Comparison of ENCODE assay signal across 12 mouse cellular contexts in genomic region chr4:43575356-43575755, GRCm38 (mm10). TPM values are rescaled to one million over a fixed set of nuclear protein-coding genes. Genes with fewer than 3 reads are reported as not detected.
A peak's percentile ranks its signal among the peaks of the same experiment; 100 is the strongest.
DNase-seq lines count a peak whose midpoint lies in the region; ATAC-seq and TF ChIP-seq lines count a peak whose summit lies in the region.
"Had no signal": no experiment of that assay in that cellular context is flagged by ENCODE, and none has a peak within 500 bp of the region (broad histone marks: within the 10 kb centered on the region; RNA-seq: fewer than 3 reads in every experiment).

No protein-coding gene starts in this region.

- TF ChIP-seq POLR2A in cortical plate, adult 2 months (IDR thresholded peaks at IDR 0.05; ENCODE audit: extremely low read depth, insufficient read depth, low read length), result no peak

- peak; percentile 69 for DNase-seq in ZHBTc4 (ENCODE audit: low read depth, low spot score)
- no peak for DNase-seq in hindbrain, embryonic 11.5 days (ENCODE audit: low spot score)
- DNase-seq in adrenal gland, adult 18-20 months (ENCODE audit: low spot score in 2 of 2), result no peak
- no peak for DNase-seq in lung, adult 18-20 months
- DNase-seq: embryo, embryonic 11 days; layer of hippocampus, postnatal 36 days; right cerebral cortex, adult 18-20 months had no signal

- no peaks in the 10 kb centered on the region for H3K27me3 ChIP-seq in hindbrain, embryonic 11.5 days (ENCODE audit: control insufficient read depth, insufficient read depth, low read length)
- no peaks in the 10 kb centered on the region for H3K27me3 ChIP-seq in midbrain, embryonic 12.5 days
- H3K27me3 ChIP-seq: kidney, embryonic 15.5 days had no signal

- H3K4me2 ChIP-seq in hindbrain, embryonic 11.5 days (replicated peaks; ENCODE audit: low read depth, low read length), result peak overlapping the region; percentile 12; the same call in 1 of the 2 replicates
- peak overlapping the region; percentile 96 for H3K4me2 ChIP-seq in midbrain, embryonic 12.5 days (replicated peaks)

- ATAC-seq in hindbrain, embryonic 11.5 days (ENCODE audit: low FRiP score), result no peak
- ATAC-seq in midbrain, embryonic 12.5 days (ENCODE audit: low FRiP score, low read depth), result no peak
- no peak for ATAC-seq in erythroid progenitor cell, adult 5-6 weeks (replicated peaks; ENCODE audit: low FRiP score, poor library complexity, severe bottlenecking)

- peaks cover 12% of the 10 kb centered on the region for H3K4me1 ChIP-seq in cortical plate, adult 2 months (ENCODE audit: control insufficient read depth, insufficient read depth, low read length)
- peaks cover 10% of the 10 kb centered on the region; the same call in 1 of the 2 replicates for H3K4me1 ChIP-seq in hindbrain, embryonic 11.5 days (replicated peaks; ENCODE audit: control insufficient read depth, insufficient read depth, low read length)
- peaks cover 45% of the 10 kb centered on the region for H3K4me1 ChIP-seq in midbrain, embryonic 12.5 days

- no peak overlapping the region for H3K27ac ChIP-seq in cortical plate, adult 2 months (ENCODE audit: insufficient read depth, low read length)
- no peak overlapping the region for H3K27ac ChIP-seq in hindbrain, embryonic 11.5 days (ENCODE audit: low read depth, low read length)
- no peak overlapping the region for H3K27ac ChIP-seq in midbrain, embryonic 12.5 days (replicated peaks)
- H3K27ac ChIP-seq: kidney, embryonic 15.5 days had no signal

- no peak for TF ChIP-seq CTCF in cortical plate, adult 2 months (IDR thresholded peaks at IDR 0.05; ENCODE audit: extremely low read depth, insufficient read depth, low read length)

- no peaks in the 10 kb centered on the region for H3K9me3 ChIP-seq in hindbrain, embryonic 11.5 days (ENCODE audit: control insufficient read depth, low read length)
- no peaks in the 10 kb centered on the region for H3K9me3 ChIP-seq in midbrain, embryonic 12.5 days
- H3K9me3 ChIP-seq: kidney, embryonic 15.5 days had no signal

- H3K36me3 ChIP-seq in hindbrain, embryonic 11.5 days (ENCODE audit: control insufficient read depth, insufficient read depth, low read length), result peaks cover 5% of the 10 kb centered on the region
- peaks cover 34% of the 10 kb centered on the region for H3K36me3 ChIP-seq in midbrain, embryonic 12.5 days

- H3K4me3 ChIP-seq in cortical plate, adult 2 months (ENCODE audit: insufficient read depth, low read length), result peak overlapping the region; percentile 82; the same call in 1 of the 2 replicates
- H3K4me3 ChIP-seq in hindbrain, embryonic 11.5 days (ENCODE audit: low read depth, low read length), result no peak overlapping the region
- H3K4me3 ChIP-seq in midbrain, embryonic 12.5 days, result peak overlapping the region; percentile 8; the same call in 1 of the 2 replicates
- H3K4me3 ChIP-seq: kidney, embryonic 15.5 days had no signal

- no peak overlapping the region for H3K9ac ChIP-seq in hindbrain, embryonic 11.5 days (ENCODE audit: low read depth, low read length)
- no peak overlapping the region for H3K9ac ChIP-seq in midbrain, embryonic 12.5 days (replicated peaks)
- H3K9ac ChIP-seq: kidney, embryonic 15.5 days had no signal

- WGBS in hindbrain, embryonic 11.5 days, result 83% methylated on average over 2 of the region's 2 CpGs
- 65% methylated on average over 2 of the region's 2 CpGs for WGBS in midbrain, embryonic 12.5 days

RNA-seq across cellular contexts. Expression of gene Rgp1, which starts 3.2 kb away (rescaled TPM):
- polyA plus RNA-seq in cortical plate, adult 2 months (2012; rRNA removed), result 35.7 and 38.8 TPM in 2 replicates
- 26.5 and 41.1 TPM in 2 replicates for polyA plus RNA-seq in hindbrain, embryonic 11.5 days (2014; fragmentation: Nextera tagmentation; extraction: Ambion mirVana)
- 31.8 and 37.2 TPM in 2 replicates for polyA plus RNA-seq in midbrain, embryonic 12.5 days (2016; fragmentation: Nextera tagmentation; extraction: Ambion mirVana)
- 29.2 and 31.0 TPM in 2 replicates for total RNA-seq in erythroid progenitor cell, adult 5-6 weeks (2015; ENCODE audit: low replicate concordance)
- 10.1 and 32.7 TPM in 2 replicates for total RNA-seq in erythroid progenitor cell, adult 5-6 weeks (2017; ENCODE audit: low replicate concordance)
- 10 to 100 TPM; 40.7 to 48.7 TPM for total RNA-seq in adrenal gland, adult 18-20 months (2021)

RNA-seq across cellular contexts. Expression of gene Gba2, which starts 3.3 kb away (rescaled TPM):
- polyA plus RNA-seq in cortical plate, adult 2 months (2012; rRNA removed), result 96.7 and 105 TPM in 2 replicates
- polyA plus RNA-seq in hindbrain, embryonic 11.5 days (2014; fragmentation: Nextera tagmentation; extraction: Ambion mirVana), result 25.4 and 27.4 TPM in 2 replicates
- polyA plus RNA-seq in midbrain, embryonic 12.5 days (2016; fragmentation: Nextera tagmentation; extraction: Ambion mirVana), result 49.2 and 52.6 TPM in 2 replicates
- 22.3 and 28.1 TPM in 2 replicates for total RNA-seq in erythroid progenitor cell, adult 5-6 weeks (2015; ENCODE audit: low replicate concordance)
- total RNA-seq in erythroid progenitor cell, adult 5-6 weeks (2017; ENCODE audit: low replicate concordance), result 23.5 and 32.1 TPM in 2 replicates
- total RNA-seq in adrenal gland, adult 18-20 months (2021), result 1 to 10 TPM; 8.2 to 8.3 TPM

RNA-seq across cellular contexts. Expression of gene Msmp, which starts 8.9 kb away (rescaled TPM):
- 0.15 and 0.34 TPM in 2 replicates for polyA plus RNA-seq in cortical plate, adult 2 months (2012; rRNA removed)
- polyA plus RNA-seq in hindbrain, embryonic 11.5 days (2014; fragmentation: Nextera tagmentation; extraction: Ambion mirVana), result 0.56 and 1.1 TPM in 2 replicates
- polyA plus RNA-seq in midbrain, embryonic 12.5 days (2016; fragmentation: Nextera tagmentation; extraction: Ambion mirVana), result 0.51 and 1.8 TPM in 2 replicates
- total RNA-seq in erythroid progenitor cell, adult 5-6 weeks (2015; ENCODE audit: low replicate concordance), result not detected in 2 replicates
- not detected in 2 replicates for total RNA-seq in erythroid progenitor cell, adult 5-6 weeks (2017; ENCODE audit: low replicate concordance)
- total RNA-seq in adrenal gland, adult 18-20 months (2021), result under 1 TPM; 0.70 to 0.73 TPM
- total RNA-seq: granulocyte monocyte progenitor cell, adult 5-6 weeks; layer of hippocampus, postnatal 36 days had no signal

RNA-seq across cellular contexts. Expression of gene Tln1, which starts 12.9 kb away (rescaled TPM):
- polyA plus RNA-seq in cortical plate, adult 2 months (2012; rRNA removed), result 44.3 and 46.5 TPM in 2 replicates
- polyA plus RNA-seq in hindbrain, embryonic 11.5 days (2014; fragmentation: Nextera tagmentation; extraction: Ambion mirVana), result 49.7 and 60.4 TPM in 2 replicates
- polyA plus RNA-seq in midbrain, embryonic 12.5 days (2016; fragmentation: Nextera tagmentation; extraction: Ambion mirVana), result 64.5 and 64.6 TPM in 2 replicates
- total RNA-seq in erythroid progenitor cell, adult 5-6 weeks (2015; ENCODE audit: low replicate concordance), result 111 and 144 TPM in 2 replicates
- total RNA-seq in erythroid progenitor cell, adult 5-6 weeks (2017; ENCODE audit: low replicate concordance), result 643 and 746 TPM in 2 replicates
- 100 to 1,000 TPM; 167 to 208 TPM for total RNA-seq in adrenal gland, adult 18-20 months (2021)

RNA-seq across cellular contexts. Expression of gene Creb3, which starts 13.2 kb away (rescaled TPM):
- polyA plus RNA-seq in cortical plate, adult 2 months (2012; rRNA removed), result 61.8 and 65.9 TPM in 2 replicates
- 60.3 and 64.7 TPM in 2 replicates for polyA plus RNA-seq in hindbrain, embryonic 11.5 days (2014; fragmentation: Nextera tagmentation; extraction: Ambion mirVana)
- polyA plus RNA-seq in midbrain, embryonic 12.5 days (2016; fragmentation: Nextera tagmentation; extraction: Ambion mirVana), result 48.8 and 64.1 TPM in 2 replicates
- total RNA-seq in erythroid progenitor cell, adult 5-6 weeks (2015; ENCODE audit: low replicate concordance), result 8.0 and 12.3 TPM in 2 replicates
- total RNA-seq in erythroid progenitor cell, adult 5-6 weeks (2017; ENCODE audit: low replicate concordance), result 9.6 and 45.0 TPM in 2 replicates
- total RNA-seq in adrenal gland, adult 18-20 months (2021), result 100 to 1,000 TPM in 1 of 2 experiments, 10 to 100 TPM in 1; 95.8 to 144 TPM
